Mouse (Mus musculus) testis, adult 2 months (tissue): ENCODE results near the gene Ubtd2. TPM values are rescaled to one million over a fixed set of nuclear protein-coding genes. Genes with fewer than 3 reads are reported as not detected.

Source experiments
- H3K27ac ChIP-seq: fragments of 200-500 bp; 2 replicates; pipeline ENCODE4 v1.5.1; 2012; ENCODE audit warnings: low read depth, low read length; ENCODE audit not compliant: control insufficient read depth, insufficient read depth
- H3K27me3 ChIP-seq: fragments of 200-500 bp; 2 replicates; pipeline ENCODE4 v1.6.1; 2012; ENCODE audit warnings: mild to moderate bottlenecking, low read length, moderate library complexity; ENCODE audit not compliant: control insufficient read depth, insufficient read depth
- H3K36me3 ChIP-seq: fragments of 200-500 bp; 2 replicates; pipeline ENCODE4 v1.6.1; 2012; ENCODE audit warnings: mild to moderate bottlenecking, low read length; ENCODE audit not compliant: control insufficient read depth, insufficient read depth
- H3K4me1 ChIP-seq: fragments of 200-500 bp; 2 replicates; pipeline ENCODE4 v1.6.1; 2012; ENCODE audit warnings: low read length; ENCODE audit not compliant: control insufficient read depth, insufficient read depth
- H3K4me3 ChIP-seq: fragments of 200-500 bp; 2 replicates; pipeline ENCODE4 v1.5.1; 2012; ENCODE audit warnings: low read depth, mild to moderate bottlenecking, low read length, moderate library complexity, mixed read lengths; ENCODE audit not compliant: control insufficient read depth
- CTCF ChIP-seq: fragments of 200-500 bp; IDR thresholded peaks from 2 replicates; pipeline ENCODE4 v1.5.1; 2012; ENCODE audit warnings: low read depth, mild to moderate bottlenecking, inconsistent platforms, low read length, moderate library complexity; ENCODE audit not compliant: control insufficient read depth, insufficient read depth, insufficient replicate concordance
- POLR2A ChIP-seq: fragments of 200-500 bp; IDR thresholded peaks from 2 replicates; pipeline ENCODE4 v1.6.1; 2012; ENCODE audit warnings: low read depth, mild to moderate bottlenecking, inconsistent platforms, low read length, moderate library complexity; ENCODE audit not compliant: control insufficient read depth
- polyA plus RNA-seq: library from polyadenylated mRNA; depleted of rRNA; stranded (reverse); fragments of >200 nt; gene quantifications from 2 replicates; pipeline ENCODE4 v1.2.3, GENCODE M21; 2012

Ubtd2 gene
- polyA plus RNA-seq, 1 experiment: 120 TPM

- no peaks in the 10 kb centered on the region for H3K36me3 ChIP-seq
- H3K4me3 ChIP-seq: no peak overlapping the region
- no peak overlapping the region for H3K27ac ChIP-seq
- no peaks in the 10 kb centered on the region for H3K27me3 ChIP-seq
- H3K4me1 ChIP-seq: no peaks in the 10 kb centered on the region
- TF ChIP-seq POLR2A: no peak
- TF ChIP-seq CTCF: no peak
Measured at GRCm38 (mm10) chr11:32487501-32487900, 32.3 kb downstream of the Ubtd2 start.

GRCm38 (mm10) chr11:32488344-32488743, 33.2 kb downstream of the Ubtd2 start:
- no peak for TF ChIP-seq CTCF
- no peak for TF ChIP-seq POLR2A
- H3K27ac ChIP-seq: no peak overlapping the region

DNA sequence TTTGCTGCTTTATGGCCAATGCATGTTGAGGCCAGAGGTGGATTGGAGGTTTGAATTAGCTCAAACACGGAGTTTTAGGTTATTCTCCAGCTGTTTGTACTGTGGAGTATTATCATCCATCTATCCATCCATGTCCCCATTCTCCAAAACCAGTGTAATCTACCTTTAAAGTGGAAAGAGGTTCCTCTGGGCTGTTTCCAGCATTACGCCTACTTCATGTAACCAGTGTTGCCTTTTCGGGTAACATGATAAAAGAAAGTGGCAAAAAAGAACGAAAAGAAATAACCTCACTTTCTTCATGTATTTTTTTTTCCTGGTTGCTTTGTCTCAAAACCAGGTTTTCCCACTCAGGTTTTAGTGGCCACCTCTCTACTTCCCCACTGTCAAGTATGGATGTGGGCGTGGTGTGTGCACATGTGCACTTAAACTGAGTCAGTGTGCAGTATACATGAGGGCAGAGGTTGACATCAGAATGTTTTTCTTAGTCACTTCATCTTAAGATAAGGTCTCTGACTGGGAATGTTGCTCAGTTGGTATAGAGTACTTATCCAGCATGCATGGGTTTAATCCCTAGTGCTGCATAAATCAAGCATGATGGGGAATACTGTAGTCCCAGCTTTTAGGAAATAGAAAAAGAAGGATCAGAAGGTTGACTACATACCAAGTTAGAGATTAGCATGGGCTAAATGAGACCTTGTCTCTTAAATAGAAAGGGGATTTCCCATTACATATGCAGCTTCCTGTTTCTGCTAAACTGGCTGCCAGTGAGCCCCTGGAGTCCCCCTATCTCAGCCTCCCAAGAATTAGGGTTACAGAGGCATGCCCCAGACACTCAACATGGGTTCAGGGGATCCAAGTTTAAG, 33.9 kb downstream of the Ubtd2 start:
- Histone ChIP-seq H3K4me1 (no peaks in the 10 kb centered on the region), H3K27ac (no peak overlapping the region), H3K36me3 (no peaks in the 10 kb centered on the region), H3K27me3 (no peaks in the 10 kb centered on the region), H3K4me3 (no peak overlapping the region)
- TF ChIP-seq POLR2A (no peak), CTCF (no peak)

More at GRCm38 (mm10) chr11:32488344-32488743, 33.2 kb downstream of the Ubtd2 start:
- no peaks in the 10 kb centered on the region for H3K36me3 ChIP-seq
- no peaks in the 10 kb centered on the region for H3K27me3 ChIP-seq
- H3K4me3 ChIP-seq: no peak overlapping the region
- H3K4me1 ChIP-seq: no peaks in the 10 kb centered on the region

- no peak for TF ChIP-seq POLR2A
Measured at GRCm38 (mm10) chr11:32491079-32491478, 35.9 kb downstream of the Ubtd2 start.

DNA sequence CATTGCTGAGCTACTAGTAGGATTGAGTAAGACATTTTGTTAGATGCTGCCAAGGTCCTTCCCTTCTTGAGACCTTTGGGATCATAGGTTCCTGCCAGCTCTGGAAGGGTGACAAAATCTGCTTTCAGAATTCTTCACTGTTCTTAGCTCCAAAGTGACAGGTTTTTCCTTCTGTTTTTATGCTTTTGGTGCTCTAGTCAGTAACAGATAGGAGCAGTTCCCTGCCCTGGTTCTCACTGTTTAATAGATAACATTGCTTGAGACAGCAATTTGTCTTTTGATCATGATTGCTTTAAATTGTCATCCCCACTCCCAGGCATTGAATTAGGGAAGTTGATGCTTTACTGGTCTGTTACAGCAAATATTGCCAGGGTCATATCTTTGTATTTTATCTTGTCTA, 38.1 kb downstream of the Ubtd2 start:
- Histone ChIP-seq H3K27me3 (no peaks in the 10 kb centered on the region), H3K4me1 (no peaks in the 10 kb centered on the region), H3K36me3 (no peaks in the 10 kb centered on the region), H3K4me3 (no peak overlapping the region), H3K27ac (no peak overlapping the region)
- TF ChIP-seq POLR2A: no peak
- no peak for TF ChIP-seq CTCF

More at GRCm38 (mm10) chr11:32491079-32491478, 35.9 kb downstream of the Ubtd2 start:
- no peak overlapping the region for H3K4me3 ChIP-seq
- H3K36me3 ChIP-seq: no peaks in the 10 kb centered on the region
- no peaks in the 10 kb centered on the region for H3K27me3 ChIP-seq
- no peaks in the 10 kb centered on the region for H3K4me1 ChIP-seq
- H3K27ac ChIP-seq: no peak overlapping the region

- Histone ChIP-seq H3K27me3 (no peaks in the 10 kb centered on the region), H3K4me1 (no peaks in the 10 kb centered on the region), H3K27ac (no peak overlapping the region), H3K36me3 (no peaks in the 10 kb centered on the region; the same call in none of the 2 replicates), H3K4me3 (no peak overlapping the region)
- TF ChIP-seq POLR2A (no peak), CTCF (no peak)
Measured at GRCm38 (mm10) chr11:32495283-32495682, 40.1 kb downstream of the Ubtd2 start.

DNA sequence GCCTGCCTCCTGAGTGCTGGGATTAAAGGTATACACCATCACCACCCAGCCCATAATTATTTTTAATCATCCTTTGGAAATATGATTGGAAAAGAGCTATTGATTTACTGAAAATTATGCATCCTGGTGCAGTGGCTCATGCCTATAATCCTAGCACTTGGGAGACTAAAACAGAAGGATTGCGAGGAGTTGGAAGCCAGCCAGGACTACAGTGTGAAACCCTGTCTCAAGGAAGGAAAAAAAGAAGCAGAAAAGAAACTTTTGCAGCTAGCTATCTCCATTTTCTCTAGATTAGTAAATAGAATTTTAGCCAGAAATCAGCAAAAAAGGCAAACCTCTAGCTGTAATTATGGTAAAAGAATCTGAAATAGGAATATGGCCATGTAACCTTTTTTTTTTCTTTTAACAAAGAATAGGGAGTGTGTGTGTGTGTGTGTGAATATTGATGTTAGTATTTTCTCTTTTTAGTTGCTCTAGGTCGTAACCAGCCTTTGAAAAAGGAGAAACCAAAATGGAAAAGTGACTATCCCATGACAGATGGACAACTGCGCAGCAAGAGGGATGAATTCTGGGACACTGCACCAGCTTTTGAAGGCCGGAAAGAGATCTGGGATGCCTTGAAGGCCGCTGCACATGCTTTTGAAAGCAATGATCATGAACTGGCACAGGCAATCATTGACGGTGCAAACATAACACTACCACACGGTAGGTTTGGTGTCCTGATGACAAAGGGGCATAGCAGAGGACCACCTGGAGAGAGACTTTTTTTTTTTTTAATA, 43.8 kb downstream of the Ubtd2 start:
- no peak for TF ChIP-seq POLR2A
- no peak for TF ChIP-seq CTCF
- no peak overlapping the region for H3K4me3 ChIP-seq
- no peaks in the 10 kb centered on the region for H3K4me1 ChIP-seq
- no peak overlapping the region for H3K27ac ChIP-seq
- no peaks in the 10 kb centered on the region for H3K27me3 ChIP-seq
- H3K36me3 ChIP-seq: no peaks in the 10 kb centered on the region; the same call in none of the 2 replicates
